Mouse (Mus musculus): ENCODE measurements around the gene Tex28.
"Not testable (repeated sequence)": the region's sequence is repeated elsewhere in the genome, so short reads cannot be mapped to it uniquely, and the experiment has no call there.

Tex28 gene

GRCm38 (mm10) chrX:74167738-74168137, at the start of gene Tex28:
Gene Tex28, minus strand, starts transcription at chrX:74167838.
- DNase-seq (ENCODE audit: low spot score), result no peak

- DNase-seq (ENCODE audit: low spot score), result no peak
Observed at GRCm38 (mm10) chrX:74203556-74203955, 35.9 kb upstream of the Tex28 start.

- DNase-seq (ENCODE audit: low spot score), result no peak
Observed at GRCm38 (mm10) chrX:74176959-74177358, 9.3 kb upstream of the Tex28 start, which contains the start of gene Tktl1. Gene Tktl1, plus strand, starts transcription at chrX:74177259.

GRCm38 (mm10) chrX:74135263-74135662, 32.4 kb downstream of the Tex28 start, which contains the start of gene Mecp2:
Gene Mecp2, minus strand, starts transcription at chrX:74135363.
- DNase-seq (ENCODE audit: low spot score), result not testable (repeated sequence)

- no peak for DNase-seq (ENCODE audit: low spot score)
Observed at GRCm38 (mm10) chrX:74127164-74127563, 40.5 kb downstream of the Tex28 start, which contains the start of gene Opn1mw. Gene Opn1mw, plus strand, starts transcription at chrX:74127464.

GRCm38 (mm10) chrX:74124975-74125374, 42.7 kb downstream of the Tex28 start:
- no peak for DNase-seq (ENCODE audit: low spot score)

- DNase-seq (ENCODE audit: low spot score), result peak; percentile 58
Observed at GRCm38 (mm10) chrX:74115511-74115910, 52.1 kb downstream of the Tex28 start.

- DNase-seq (ENCODE audit: low spot score), result no peak
Observed at GRCm38 (mm10) chrX:74114036-74114435, 53.6 kb downstream of the Tex28 start.

GRCm38 (mm10) chrX:74108747-74109146, 58.9 kb downstream of the Tex28 start:
- no peak for DNase-seq (ENCODE audit: low spot score)

- DNase-seq (ENCODE audit: low spot score), result no peak
Observed at GRCm38 (mm10) chrX:74105916-74106315, 61.7 kb downstream of the Tex28 start.

GRCm38 (mm10) chrX:74103457-74104188, 64.0 kb downstream of the Tex28 start:
- DNase-seq (ENCODE audit: low spot score), result no peak

Measured in embryo, embryonic 10 days (tissue).